Mouse (Mus musculus) cortical plate, adult 2 months (tissue): ENCODE results near the gene Hltf.

Experiments used
- CTCF ChIP-seq: fragments of 200-500 bp; IDR thresholded peaks from 2 replicates; pipeline ENCODE4 v1.5.1; 2011; ENCODE audit warnings: mild to moderate bottlenecking, control low read depth, low read length; ENCODE audit not compliant: insufficient read depth; ENCODE audit errors: extremely low read depth
- POLR2A ChIP-seq: fragments of 200-500 bp; IDR thresholded peaks from 2 replicates; pipeline ENCODE4 v1.6.1; 2011; ENCODE audit warnings: mild to moderate bottlenecking, low read length, control low read depth; ENCODE audit not compliant: insufficient read depth; ENCODE audit errors: extremely low read depth

DNA sequence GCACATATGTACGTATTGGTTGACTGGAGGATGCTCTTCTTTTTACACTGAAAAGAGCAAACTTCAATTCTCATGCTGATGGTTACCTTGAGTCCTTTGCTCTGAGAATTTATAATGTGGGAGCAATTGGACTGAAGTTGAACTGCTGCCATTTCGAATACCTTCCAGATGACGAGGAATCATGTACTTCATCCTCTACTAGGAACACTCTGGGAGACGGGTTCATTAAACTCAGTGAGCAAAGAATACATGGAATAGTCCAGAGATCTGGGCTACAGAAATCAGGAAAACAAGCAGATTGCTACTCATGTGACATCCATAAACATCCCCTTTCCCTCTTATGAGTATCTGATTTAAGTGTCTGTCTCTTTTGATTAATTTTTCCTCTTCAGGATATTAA is 21.5 kb upstream of the Hltf start:
- TF ChIP-seq CTCF = no peak
- no peak for TF ChIP-seq POLR2A
